Mouse (Mus musculus) intestine, embryonic 14.5 days (tissue): Measurements from ENCODE around the gene Kncn. TPM values are rescaled to one million over a fixed set of nuclear protein-coding genes. Genes with fewer than 3 reads are reported as not detected.

Experiments
- ATAC-seq: fragments of 200-750 bp; cut with Nextera tagmentation; replicated peaks from 2 replicates; pipeline ENCODE4 v1.8.0; 2017; ENCODE audit warnings: low read depth, moderate number of reproducible peaks, moderate TSS enrichment, moderate library complexity; ENCODE audit not compliant: low FRiP score, low TSS enrichment
- DNase-seq: peaks from one replicate; pipeline ENCODE4 v3.0.0-alpha.2; 2018; ENCODE audit warnings: low spot score
- H3K27ac ChIP-seq: fragments of 300-500 bp; sonication (generic); 2 replicates; pipeline ENCODE4 v1.5.1; 2014; ENCODE audit warnings: low read depth, mild to moderate bottlenecking, control low read depth
- H3K27me3 ChIP-seq: fragments of 300-500 bp; sonication (generic); replicated peaks from 2 replicates; pipeline ENCODE4 v1.6.1; 2014; ENCODE audit warnings: low read length, control low read depth; ENCODE audit not compliant: control insufficient read depth, insufficient read depth
- H3K36me3 ChIP-seq: fragments of 300-500 bp; sonication (generic); 2 replicates; pipeline ENCODE4 v1.6.1; 2014; ENCODE audit warnings: low read length, control low read depth; ENCODE audit not compliant: control insufficient read depth, insufficient read depth
- H3K4me1 ChIP-seq: fragments of 300-500 bp; sonication (generic); replicated peaks from 2 replicates; pipeline ENCODE4 v1.6.1; 2014; ENCODE audit warnings: low read length, control low read depth, mixed read lengths; ENCODE audit not compliant: control insufficient read depth, insufficient read depth
- H3K4me2 ChIP-seq: fragments of 300-500 bp; sonication (generic); 2 replicates; pipeline ENCODE4 v1.6.1; 2014; ENCODE audit warnings: low read length
- H3K4me3 ChIP-seq: fragments of 300-500 bp; sonication (generic); 2 replicates; pipeline ENCODE4 v1.5.1; 2014; ENCODE audit warnings: low read depth, low read length, control low read depth, mixed read lengths
- H3K9ac ChIP-seq: fragments of 300-500 bp; sonication (generic); 2 replicates; pipeline ENCODE4 v1.6.1; 2014; ENCODE audit warnings: mild to moderate bottlenecking, low read length
- H3K9me3 ChIP-seq: fragments of 300-500 bp; sonication (generic); 2 replicates; pipeline ENCODE4 v1.6.1; 2016; ENCODE audit warnings: low read length, control low read depth; ENCODE audit not compliant: control insufficient read depth
- WGBS: fragments of 180-500 bp; shearing (Covaris S2); extraction: QIAGEN DNeasy Blood & Tissue Kit; methylation state at CpG from one replicate; pipeline ENCODE4 v1.1.7; 2014; 5-methylcytosine and 5-hydroxymethylcytosine counted together
- polyA plus RNA-seq: library from polyadenylated mRNA; unstranded; fragments of >200 nt; fragmentation: Nextera tagmentation; extraction: Ambion mirVana; gene quantifications from 2 replicates; pipeline ENCODE4 v1.2.1, GENCODE M21; 2014

The Kncn gene
- polyA plus RNA-seq, 1 experiment from 2014 or later = not detected

DNA sequence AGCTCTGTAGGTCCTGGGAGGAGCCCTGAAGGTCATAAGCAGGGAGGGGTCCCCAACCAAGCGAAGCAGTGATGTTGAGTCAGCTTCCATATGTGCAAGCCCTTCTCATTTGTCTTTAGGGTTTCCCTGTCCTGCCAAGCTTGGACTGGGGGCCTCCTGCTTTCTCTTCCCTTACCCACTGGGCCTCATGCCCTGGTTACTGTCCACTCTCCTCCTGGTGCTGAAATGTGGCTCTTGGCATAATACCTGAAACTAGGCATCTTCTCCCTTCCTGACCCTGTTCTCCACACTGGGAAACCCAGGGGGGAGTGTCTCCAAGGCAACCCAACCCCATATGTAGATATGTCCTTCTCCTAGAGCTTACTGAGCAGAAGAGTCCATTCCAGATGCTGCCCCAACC is 2.7 kb downstream of the Kncn start:
- peaks cover 21% of the 10 kb centered on the region for H3K27me3 ChIP-seq
- no peaks in the 10 kb centered on the region for H3K36me3 ChIP-seq
- 56% methylated on average over 1 of the region's 1 CpGs for WGBS
- H3K9me3 ChIP-seq = no peaks in the 10 kb centered on the region
- no peak overlapping the region for H3K4me3 ChIP-seq
- no peak overlapping the region for H3K4me2 ChIP-seq
- DNase-seq = no peak
- no peak overlapping the region for H3K9ac ChIP-seq
- no peak for ATAC-seq
- no peak overlapping the region for H3K27ac ChIP-seq
- peaks cover 6% of the 10 kb centered on the region for H3K4me1 ChIP-seq

DNA sequence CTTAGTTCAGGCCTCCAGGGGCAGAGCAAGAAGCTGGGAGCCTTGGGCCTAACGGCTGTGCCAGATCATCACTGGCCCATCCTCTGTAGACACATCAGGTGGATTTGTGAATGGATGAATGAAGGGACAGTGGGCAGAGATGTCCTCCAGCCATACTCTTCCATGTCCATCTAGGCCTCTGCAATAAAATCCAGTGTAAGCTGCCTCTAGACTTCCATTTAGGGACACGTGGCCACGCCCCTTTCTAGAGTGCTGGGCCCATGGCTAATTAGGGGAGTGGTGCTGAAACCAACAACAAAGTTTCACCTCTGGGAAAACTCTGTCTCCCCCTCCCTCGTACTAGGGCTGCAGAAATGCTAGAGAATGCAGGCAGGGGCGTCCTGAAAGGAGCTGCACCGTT is 5.9 kb downstream of the Kncn start:
- peak overlapping the region; percentile 21 for H3K4me3 ChIP-seq
- 9% methylated on average over 6 of the region's 6 CpGs for WGBS
- H3K4me2 ChIP-seq = peak overlapping the region; percentile 51
- peaks cover 6% of the 10 kb centered on the region for H3K4me1 ChIP-seq
- DNase-seq (no peak), ATAC-seq (0 out of 2 replicates have a peak, but pooled peaks have one; percentile 8)
- no peak overlapping the region for H3K27ac ChIP-seq
- peaks cover 25% of the 10 kb centered on the region for H3K27me3 ChIP-seq
- no peaks in the 10 kb centered on the region for H3K9me3 ChIP-seq
- H3K36me3 ChIP-seq = no peaks in the 10 kb centered on the region
- H3K9ac ChIP-seq = no peak overlapping the region

DNA sequence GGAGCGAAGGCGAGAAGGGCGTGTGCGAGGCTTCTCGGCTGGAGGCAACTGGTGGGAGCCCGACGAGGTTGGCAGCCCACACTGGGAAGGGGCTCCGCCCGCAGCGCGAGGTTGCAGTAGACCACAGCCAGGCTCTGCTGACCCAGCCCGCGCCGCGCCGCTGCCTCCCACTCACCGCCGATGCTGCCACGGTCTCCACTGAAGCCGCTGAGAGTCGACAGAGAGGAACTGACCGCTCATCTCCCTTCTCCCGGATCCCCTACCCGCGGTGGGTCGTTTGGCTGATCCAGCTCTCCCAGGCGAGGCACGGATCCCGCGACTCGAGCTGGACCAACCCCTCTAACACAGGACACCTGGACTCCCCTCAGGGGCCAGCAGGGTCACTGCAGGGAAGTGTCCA is 6.4 kb downstream of the Kncn start, which contains the start of gene 6430628N08Rik:
TSS of gene 6430628N08Rik (plus strand) at position 113 of the 400 bp plus-strand sequence.
- Histone ChIP-seq H3K4me1 (peaks cover 6% of the 10 kb centered on the region), H3K4me2 (peak within 1 kb of the TSS; percentile 51), H3K4me3 (peak within 1 kb of the TSS; percentile 21), H3K27ac (no peak within 1 kb of the TSS), H3K9ac (no peak within 1 kb of the TSS), H3K9me3 (no peaks in the 10 kb centered on the region), H3K27me3 (peaks cover 25% of the 10 kb centered on the region), H3K36me3 (no peaks in the 10 kb centered on the region)
- DNase-seq (no peak), ATAC-seq (peak; percentile 64; the same call in 1 of the 2 replicates)
- 1% methylated on average over 31 of the region's 31 CpGs for WGBS

DNA sequence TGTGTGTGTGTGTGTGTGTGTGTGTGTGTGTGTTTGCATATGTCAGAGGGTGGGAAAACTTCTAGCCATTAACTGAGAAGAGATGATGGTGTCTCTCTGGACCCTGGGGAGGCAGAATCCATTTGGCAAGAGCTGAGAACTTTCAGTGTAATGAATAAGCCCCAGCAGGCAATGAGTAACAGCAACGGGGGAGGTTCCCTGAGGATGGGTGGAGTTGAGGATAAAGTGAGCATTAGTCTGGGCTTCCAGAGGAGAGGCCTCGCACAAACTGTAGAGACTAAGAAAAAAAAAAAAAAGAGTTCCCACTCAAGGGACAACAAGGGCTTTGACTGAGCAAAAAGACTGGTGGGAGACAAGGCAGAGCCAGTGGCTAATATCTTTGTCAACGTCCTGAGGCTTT is 10.1 kb downstream of the Kncn start:
- peaks cover 55% of the 10 kb centered on the region for H3K27me3 ChIP-seq
- no peaks in the 10 kb centered on the region for H3K9me3 ChIP-seq
- no peak for DNase-seq

DNA sequence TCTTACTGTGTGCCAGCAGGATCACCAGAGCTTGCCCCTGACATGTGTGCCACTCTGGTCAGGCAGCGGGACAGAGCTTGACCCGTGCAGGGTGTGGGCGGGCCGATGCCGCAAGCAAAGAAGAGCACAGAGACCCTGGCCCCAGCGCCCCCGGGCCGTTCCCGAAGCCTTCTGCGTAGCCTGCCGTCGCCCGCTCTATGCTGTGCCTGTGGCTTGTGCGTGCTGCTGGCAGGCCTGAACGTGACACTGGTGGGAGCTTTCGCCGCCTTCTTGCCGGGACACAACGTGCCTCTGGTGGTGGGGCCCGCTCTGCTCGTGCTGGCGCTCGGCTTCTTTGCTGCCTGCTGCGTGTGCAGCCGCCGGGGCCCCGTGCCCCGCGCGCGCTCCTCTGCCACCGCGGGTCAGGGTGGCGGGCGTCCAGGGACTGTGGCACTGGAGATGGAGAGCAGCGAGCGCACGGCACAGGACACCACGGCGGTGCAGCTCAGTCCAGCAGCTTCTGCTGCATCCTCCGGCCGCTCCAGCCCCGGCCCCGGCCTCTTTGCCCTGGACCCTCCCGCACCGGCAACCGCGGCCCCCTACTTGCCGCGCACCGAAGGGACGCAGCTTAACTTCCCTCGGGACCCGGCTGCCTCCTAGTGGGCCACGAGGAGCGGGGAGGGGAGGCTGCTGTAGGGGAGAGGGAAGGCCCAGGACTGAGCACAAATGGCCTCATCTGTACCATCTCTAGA is 13.9 kb downstream of the Kncn start:
- 2% methylated on average over 54 of the region's 56 CpGs for WGBS
- H3K27ac ChIP-seq = no peak overlapping the region
- H3K4me2 ChIP-seq = peak overlapping the region; percentile 62
- H3K4me1 ChIP-seq = no peaks in the 10 kb centered on the region
- peaks cover 60% of the 10 kb centered on the region for H3K27me3 ChIP-seq
- ATAC-seq = 0 out of 2 replicates have a peak, but pooled peaks have one; percentile 7
- 0 out of 2 replicates have a peak overlapping the region, but pooled peaks have one; percentile 16 for H3K9ac ChIP-seq
- DNase-seq = peak; percentile 68
- peak overlapping the region; percentile 38 for H3K4me3 ChIP-seq
- H3K36me3 ChIP-seq = no peaks in the 10 kb centered on the region
- no peaks in the 10 kb centered on the region for H3K9me3 ChIP-seq

More for the DNA sequence above, 10.1 kb downstream of the Kncn start:
- no peak overlapping the region for H3K27ac ChIP-seq
- WGBS = 22% methylated on average over 3 of the region's 3 CpGs
- no peak for ATAC-seq
- H3K9ac ChIP-seq = no peak overlapping the region
- H3K4me1 ChIP-seq = peaks cover 6% of the 10 kb centered on the region
- no peak overlapping the region for H3K4me2 ChIP-seq
- no peak overlapping the region for H3K4me3 ChIP-seq
- H3K36me3 ChIP-seq = no peaks in the 10 kb centered on the region

DNA sequence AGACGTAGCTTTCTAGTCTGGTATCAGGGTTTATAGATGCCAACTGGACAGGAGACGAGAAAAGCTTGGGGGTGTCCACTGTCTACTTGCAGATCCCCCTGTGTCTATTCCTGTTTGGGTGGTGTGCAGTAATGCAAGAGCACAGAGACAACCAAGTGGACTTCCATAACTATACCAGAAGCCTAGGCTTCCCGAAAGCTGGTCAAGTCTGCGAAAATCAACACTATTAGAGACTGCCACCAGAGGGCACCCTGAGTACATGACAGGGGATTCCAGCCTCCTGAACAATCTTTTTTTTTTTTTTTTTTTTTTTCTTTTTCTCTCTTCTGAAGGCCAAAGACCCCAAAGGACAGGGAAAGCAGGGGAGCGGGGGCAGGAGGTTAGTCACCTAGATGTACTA is 18.6 kb downstream of the Kncn start:
- H3K4me3 ChIP-seq = no peak overlapping the region
- H3K9ac ChIP-seq = no peak overlapping the region
- ATAC-seq (no peak), DNase-seq (peak; percentile 92)
- H3K27me3 ChIP-seq = peaks cover 82% of the 10 kb centered on the region
- no peaks in the 10 kb centered on the region for H3K36me3 ChIP-seq
- no peaks in the 10 kb centered on the region for H3K9me3 ChIP-seq
- no peaks in the 10 kb centered on the region for H3K4me1 ChIP-seq
- 18% methylated on average over 5 of the region's 5 CpGs for WGBS
- H3K27ac ChIP-seq = no peak overlapping the region
- no peak overlapping the region for H3K4me2 ChIP-seq

DNA sequence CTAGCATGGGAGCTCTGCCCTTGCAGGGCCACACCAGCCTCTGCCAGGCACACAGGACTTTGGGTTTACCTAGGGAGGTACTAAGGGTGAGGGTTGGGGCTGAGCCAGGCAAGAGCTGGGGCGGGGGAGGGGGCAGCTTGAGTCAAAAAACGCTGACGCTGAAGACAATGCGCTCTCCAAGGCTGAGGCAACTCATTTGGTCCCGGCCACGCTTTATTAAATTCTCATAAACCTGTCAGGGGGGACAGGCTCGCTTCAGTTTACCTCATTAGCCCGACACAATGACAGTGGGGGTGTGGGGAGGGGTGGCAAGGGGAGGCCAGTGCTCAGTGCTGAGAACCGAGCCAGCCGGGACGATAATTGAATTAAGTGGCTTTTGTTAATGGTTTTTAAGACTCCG is 20.2 kb downstream of the Kncn start:
- Histone ChIP-seq H3K4me1 (no peaks in the 10 kb centered on the region), H3K27ac (no peak overlapping the region), H3K27me3 (peaks cover 76% of the 10 kb centered on the region), H3K9me3 (no peaks in the 10 kb centered on the region), H3K9ac (no peak overlapping the region), H3K4me2 (no peak overlapping the region), H3K36me3 (no peaks in the 10 kb centered on the region), H3K4me3 (no peak overlapping the region)
- DNase-seq (no peak), ATAC-seq (no peak)
- WGBS = 9% methylated on average over 12 of the region's 12 CpGs

DNA sequence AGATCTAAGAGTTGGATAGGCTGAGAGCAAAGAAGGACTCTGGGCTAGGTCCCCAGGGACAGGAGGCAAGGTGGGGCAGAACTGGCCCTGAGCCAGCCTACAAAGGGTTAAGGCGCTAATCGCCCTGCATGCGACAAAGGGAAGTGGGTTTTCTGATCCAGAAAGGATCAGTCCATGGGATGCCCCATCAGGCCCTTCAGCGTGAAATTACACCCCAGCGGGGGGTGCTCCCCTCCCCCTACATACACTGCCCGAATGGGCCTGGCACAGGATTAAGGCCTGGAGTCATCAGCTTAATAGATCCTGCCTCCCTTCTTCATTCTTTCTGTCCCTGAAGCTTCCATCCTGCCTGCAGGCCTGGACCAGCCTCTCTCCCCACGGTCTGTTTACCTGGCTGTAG is 21.5 kb downstream of the Kncn start:
- Histone ChIP-seq H3K4me1 (no peaks in the 10 kb centered on the region), H3K27me3 (peaks cover 63% of the 10 kb centered on the region), H3K4me3 (no peak overlapping the region), H3K9ac (no peak overlapping the region), H3K27ac (no peak overlapping the region), H3K4me2 (no peak overlapping the region), H3K36me3 (no peaks in the 10 kb centered on the region), H3K9me3 (no peaks in the 10 kb centered on the region)
- DNase-seq = no peak
- 16% methylated on average over 7 of the region's 7 CpGs for WGBS
- ATAC-seq = no peak

DNA sequence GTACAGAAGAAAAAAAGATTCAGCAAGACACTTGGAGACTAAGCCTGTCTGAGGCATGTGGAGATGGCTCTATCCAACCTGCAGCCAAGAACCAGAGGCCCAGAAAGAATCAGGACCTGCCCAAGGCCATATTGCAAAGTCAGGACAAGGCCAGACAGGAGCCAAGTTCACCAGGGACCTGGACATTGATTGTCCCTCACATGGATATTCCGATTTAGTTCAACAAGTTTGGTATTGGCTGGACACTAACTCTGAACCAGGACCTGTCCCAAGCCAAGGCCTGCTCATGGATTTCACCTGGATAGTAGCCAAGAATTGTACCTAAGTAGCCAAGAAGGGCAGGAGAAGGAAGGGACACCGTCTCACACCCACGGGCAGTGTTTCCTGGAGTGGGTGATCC is 22.6 kb downstream of the Kncn start:
- 79% methylated on average over 3 of the region's 3 CpGs for WGBS

More for the DNA sequence above, 22.6 kb downstream of the Kncn start:
- H3K4me2 ChIP-seq = no peak overlapping the region
- no peaks in the 10 kb centered on the region for H3K9me3 ChIP-seq
- no peaks in the 10 kb centered on the region for H3K4me1 ChIP-seq
- H3K27me3 ChIP-seq = peaks cover 52% of the 10 kb centered on the region
- DNase-seq = no peak
- no peak overlapping the region for H3K9ac ChIP-seq
- ATAC-seq = no peak
- no peaks in the 10 kb centered on the region for H3K36me3 ChIP-seq
- H3K4me3 ChIP-seq = no peak overlapping the region
- H3K27ac ChIP-seq = no peak overlapping the region
